Mouse (Mus musculus) liver, embryonic 14.5 days (tissue): ENCODE results near the gene Pax7. TPM values are rescaled to one million over a fixed set of nuclear protein-coding genes. Genes with fewer than 3 reads are reported as not detected.

Source experiments
- ATAC-seq: fragments of 200-750 bp; cut with Nextera tagmentation; 2 replicates; pipeline ENCODE4 v1.8.0; 2017; ENCODE audit warnings: moderate number of reproducible peaks, mild to moderate bottlenecking, moderate library complexity; ENCODE audit not compliant: insufficient read depth
- DNase-seq, 3 experiments: peaks; one replicate each; pipeline ENCODE4 v3.0.0-alpha.2; 2012 to 2013; ENCODE audit warnings: low read depth in 3 of 3, low spot score in 3 of 3
- H3K27ac ChIP-seq: fragments of 300-500 bp; sonication (generic); 2 replicates; pipeline ENCODE4 v1.5.1; 2014; ENCODE audit warnings: moderate library complexity, mild to moderate bottlenecking, control low read depth, inconsistent platforms
- H3K27me3 ChIP-seq: fragments of 300-500 bp; sonication (generic); 2 replicates; pipeline ENCODE4 v1.6.1; 2014; ENCODE audit warnings: mild to moderate bottlenecking, low read length, moderate library complexity; ENCODE audit not compliant: control insufficient read depth, insufficient read depth
- H3K36me3 ChIP-seq: fragments of 300-500 bp; sonication (generic); replicated peaks from 2 replicates; pipeline ENCODE4 v1.6.1; 2014; ENCODE audit warnings: low read depth; ENCODE audit not compliant: control insufficient read depth, insufficient read depth
- H3K4me1 ChIP-seq, 2 experiments: fragments of 200-500 bp in 1 of 2; fragments of 300-500 bp in 1 of 2; sonication (generic) in 1 of 2; replicated peaks; 2 replicates each; pipeline ENCODE4 v1.6.1; 2012 to 2014; ENCODE audit warnings: antibody characterized with exemption in 1 of 2, inconsistent platforms in 1 of 2, low read length in 1 of 2; ENCODE audit not compliant: control insufficient read depth in 2 of 2, insufficient read depth in 2 of 2
- H3K4me2 ChIP-seq: fragments of 300-500 bp; sonication (generic); 2 replicates; pipeline ENCODE4 v1.6.1; 2014; ENCODE audit warnings: low read depth, mild to moderate bottlenecking, control low read depth, moderate library complexity
- H3K4me3 ChIP-seq, 2 experiments: fragments of 200-500 bp in 1 of 2; fragments of 300-500 bp in 1 of 2; sonication (generic) in 1 of 2; 2 replicates each; pipeline ENCODE4 v1.5.1; 2012 to 2014; ENCODE audit warnings: low read depth in 2 of 2, low read length in 2 of 2, mild to moderate bottlenecking in 2 of 2, control low read depth in 1 of 2, inconsistent platforms in 1 of 2, moderate library complexity in 1 of 2; ENCODE audit not compliant: insufficient read depth in 1 of 2
- H3K9ac ChIP-seq: fragments of 300-500 bp; sonication (generic); replicated peaks from 2 replicates; pipeline ENCODE4 v1.6.1; 2014; ENCODE audit warnings: mild to moderate bottlenecking, control low read depth, moderate library complexity
- H3K9me3 ChIP-seq: fragments of 300-500 bp; sonication (generic); 2 replicates; pipeline ENCODE4 v1.6.1; 2016; ENCODE audit warnings: low read length, mixed read lengths; ENCODE audit not compliant: control insufficient read depth
- CTCF ChIP-seq: IDR thresholded peaks from 2 replicates; pipeline ENCODE4 v1.5.1; 2016; ENCODE audit warnings: antibody characterized with exemption, low read depth, control low read depth
- EP300 ChIP-seq: IDR thresholded peaks from 2 replicates; pipeline ENCODE4 v1.6.1; 2016; ENCODE audit warnings: antibody characterized with exemption, low read depth
- WGBS: fragments of 180-500 bp; shearing (Covaris S2); extraction: QIAGEN DNeasy Blood & Tissue Kit; methylation state at CpG from one replicate; pipeline ENCODE4 v1.1.7; 2014; ENCODE audit not compliant: insufficient replicate concordance; 5-methylcytosine and 5-hydroxymethylcytosine counted together
- polyA plus RNA-seq, 2 experiments: library from polyadenylated mRNA; depleted of rRNA in 1 of 2; stranded (reverse) in 1 of 2; unstranded in 1 of 2; fragments of >200 nt; fragmentation: Nextera tagmentation in 1 of 2; extraction: Ambion mirVana in 1 of 2; gene quantifications; 2 replicates each; pipeline versions ENCODE4 v1.2.1 to v1.2.3; 2012 to 2014

Pax7 gene
- polyA plus RNA-seq, 2 experiments: not detected

- ATAC-seq: no peak
- Histone ChIP-seq H3K27ac (no peak overlapping the region), H3K9me3 (no peaks in the 10 kb centered on the region), H3K9ac (no peak overlapping the region), H3K27me3 (peaks cover 6% of the 10 kb centered on the region), H3K4me2 (no peak overlapping the region), H3K4me1 (no peaks in the 10 kb centered on the region), H3K4me3 (no peak overlapping the region), H3K36me3 (no peaks in the 10 kb centered on the region)
- TF ChIP-seq EP300: no peak
- no peak for TF ChIP-seq CTCF
- no peak for DNase-seq
- 45% methylated on average over 8 of the region's 8 CpGs for WGBS
Measured at GRCm38 (mm10) chr4:139804896-139805295, 28.4 kb downstream of the Pax7 start.

DNA sequence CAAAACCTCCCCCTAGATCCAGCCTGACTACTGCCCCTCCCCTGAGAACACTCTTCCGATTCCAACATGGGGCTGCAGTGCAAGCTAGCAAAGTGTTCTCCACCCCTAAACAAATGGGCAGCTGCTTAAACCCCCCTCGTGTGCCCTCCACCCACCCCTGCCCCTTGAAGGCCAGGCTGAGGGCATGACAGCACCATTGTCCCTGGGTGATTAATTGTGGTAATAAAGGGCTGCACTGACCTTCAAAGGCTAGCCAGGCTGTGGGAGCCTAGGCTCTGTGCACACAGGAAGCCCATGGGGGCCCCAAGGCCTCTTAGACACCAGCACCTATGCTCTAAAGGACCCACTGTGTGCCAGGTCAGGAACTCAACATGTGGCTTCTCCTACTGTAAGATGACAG is 29.3 kb downstream of the Pax7 start:
- Histone ChIP-seq H3K36me3 (no peaks in the 10 kb centered on the region), H3K4me2 (no peak overlapping the region), H3K4me1 (no peaks in the 10 kb centered on the region), H3K9ac (no peak overlapping the region), H3K9me3 (no peaks in the 10 kb centered on the region), H3K27me3 (peaks cover 6% of the 10 kb centered on the region), H3K4me3 (no peak overlapping the region), H3K27ac (no peak overlapping the region)
- TF ChIP-seq CTCF (no peak), EP300 (no peak)
- DNase-seq: no peak
- 8% methylated on average over 2 of the region's 2 CpGs for WGBS
- no peak for ATAC-seq

- no peak for DNase-seq
- 49% methylated on average over 10 of the region's 10 CpGs for WGBS
- Histone ChIP-seq H3K4me3 (no peak overlapping the region), H3K9me3 (no peaks in the 10 kb centered on the region), H3K27ac (no peak overlapping the region), H3K4me2 (no peak overlapping the region), H3K9ac (no peak overlapping the region), H3K4me1 (no peaks in the 10 kb centered on the region), H3K27me3 (no peaks in the 10 kb centered on the region), H3K36me3 (no peaks in the 10 kb centered on the region)
- TF ChIP-seq CTCF (no peak), EP300 (no peak)
- ATAC-seq: no peak
Measured at GRCm38 (mm10) chr4:139799436-139800100, 33.8 kb downstream of the Pax7 start.

- H3K36me3 ChIP-seq: no peaks in the 10 kb centered on the region
- 23% methylated on average over 4 of the region's 4 CpGs for WGBS
- no peaks in the 10 kb centered on the region for H3K27me3 ChIP-seq
- no peak overlapping the region for H3K4me2 ChIP-seq
- DNase-seq (no peak), ATAC-seq (no peak)
- H3K4me1 ChIP-seq: no peaks in the 10 kb centered on the region
- H3K27ac ChIP-seq: no peak overlapping the region
- TF ChIP-seq EP300: no peak
- no peak for TF ChIP-seq CTCF
- H3K9ac ChIP-seq: no peak overlapping the region
- no peaks in the 10 kb centered on the region for H3K9me3 ChIP-seq
- no peak overlapping the region for H3K4me3 ChIP-seq
Measured at GRCm38 (mm10) chr4:139797344-139797743, 36.0 kb downstream of the Pax7 start.

- TF ChIP-seq CTCF: no peak
- TF ChIP-seq EP300: no peak
- Histone ChIP-seq H3K4me1 (no peaks in the 10 kb centered on the region), H3K27me3 (no peaks in the 10 kb centered on the region), H3K36me3 (no peaks in the 10 kb centered on the region), H3K4me2 (no peak overlapping the region), H3K9me3 (no peaks in the 10 kb centered on the region), H3K9ac (no peak overlapping the region), H3K27ac (no peak overlapping the region), H3K4me3 (no peak overlapping the region)
- ATAC-seq (no peak), DNase-seq (no peak)
- 26% methylated on average over 9 of the region's 9 CpGs for WGBS
Measured at GRCm38 (mm10) chr4:139796115-139796514, 37.2 kb downstream of the Pax7 start.
